Mouse (Mus musculus): Measurements from ENCODE around the gene Rhoc.

Gene Rhoc

DNA sequence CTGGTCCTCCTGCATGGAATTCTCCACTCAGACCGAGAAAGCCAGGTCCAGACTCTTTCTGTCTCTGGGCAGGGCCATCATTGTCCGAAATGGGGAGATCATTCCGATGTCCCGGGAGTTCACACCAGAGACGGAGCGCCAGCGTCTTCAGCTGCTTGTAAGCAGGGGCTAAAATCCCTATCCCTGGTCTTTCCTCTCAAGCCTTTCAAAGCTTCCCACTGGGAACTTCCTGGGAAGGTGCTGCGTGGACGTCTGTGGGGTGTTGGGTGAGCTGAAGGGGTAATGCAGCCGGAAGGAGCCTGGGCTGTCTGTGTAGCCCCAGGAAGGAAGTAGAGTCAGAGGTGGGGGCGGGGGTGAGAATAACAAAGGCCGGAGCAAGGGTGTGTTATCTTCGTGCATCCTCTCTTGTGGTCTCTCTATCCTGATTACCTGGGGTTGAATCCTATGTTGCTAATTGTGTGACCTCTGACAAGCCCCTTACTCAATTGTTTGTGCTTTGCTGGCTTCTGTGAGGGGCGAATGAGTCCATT, 4.1 kb upstream of the Rhoc start:
- no peak for DNase-seq (ENCODE audit: extremely low spot score, low read depth, low spot score)

- no peak for DNase-seq (ENCODE audit: extremely low spot score, low read depth, low spot score)
Measured at GRCm38 (mm10) chr3:104785284-104785683, 2.9 kb upstream of the Rhoc start.

DNA sequence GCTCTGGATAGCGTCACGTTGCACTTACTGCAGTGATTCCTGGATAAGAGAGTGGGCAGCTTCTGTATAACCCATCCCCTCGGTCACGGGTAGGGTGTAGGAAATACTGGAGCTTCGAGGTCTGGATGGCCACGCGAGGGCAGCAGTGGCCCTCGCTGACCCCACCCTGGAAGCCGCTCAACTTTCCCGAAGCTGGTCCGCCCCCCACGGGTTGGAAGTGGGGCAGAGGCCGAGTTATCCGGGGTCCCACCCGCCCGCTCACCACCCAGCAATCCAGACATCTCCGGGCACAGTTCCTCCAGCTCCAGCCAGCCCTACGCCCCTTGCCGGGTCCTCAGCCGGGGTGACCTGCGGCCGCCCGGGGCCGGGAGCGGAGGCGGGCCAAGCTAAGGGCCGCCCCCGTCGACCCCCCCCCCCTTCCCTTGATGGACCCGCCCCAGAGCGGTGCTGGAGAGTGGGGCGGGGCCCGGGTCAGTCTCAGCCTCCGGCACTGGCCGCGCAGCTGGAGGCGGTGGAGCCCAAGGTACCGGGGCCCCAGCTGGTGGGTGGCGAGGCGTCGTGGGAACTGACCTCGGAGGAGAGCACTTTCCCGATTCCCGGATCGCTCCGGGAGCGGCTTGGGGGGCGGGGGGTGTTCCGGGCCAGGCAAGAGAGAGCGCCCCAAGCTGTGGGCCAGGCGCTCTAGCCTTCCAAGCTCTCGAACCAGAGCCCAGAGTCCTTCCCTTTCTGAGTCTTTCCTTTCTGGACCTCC, 561 bp downstream of the Rhoc start:
- no peak for DNase-seq (ENCODE audit: extremely low spot score, low read depth, low spot score)

DNA sequence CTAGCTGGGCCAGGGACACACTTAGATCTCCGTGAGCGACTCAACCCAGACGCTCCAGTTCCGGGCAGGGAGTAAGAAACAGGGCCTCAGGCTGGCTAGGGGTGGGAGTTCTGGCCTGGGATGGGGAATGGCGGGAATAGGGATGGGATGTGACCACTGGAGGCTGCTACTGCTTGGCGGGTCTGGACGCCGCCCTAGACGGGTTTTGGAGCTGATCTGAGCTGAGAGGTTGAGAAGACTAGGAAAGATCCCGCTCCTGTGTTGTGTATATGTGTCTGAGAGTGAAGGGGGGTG, 1.1 kb downstream of the Rhoc start:
- no peak for DNase-seq (ENCODE audit: extremely low spot score, low read depth, low spot score)

DNA sequence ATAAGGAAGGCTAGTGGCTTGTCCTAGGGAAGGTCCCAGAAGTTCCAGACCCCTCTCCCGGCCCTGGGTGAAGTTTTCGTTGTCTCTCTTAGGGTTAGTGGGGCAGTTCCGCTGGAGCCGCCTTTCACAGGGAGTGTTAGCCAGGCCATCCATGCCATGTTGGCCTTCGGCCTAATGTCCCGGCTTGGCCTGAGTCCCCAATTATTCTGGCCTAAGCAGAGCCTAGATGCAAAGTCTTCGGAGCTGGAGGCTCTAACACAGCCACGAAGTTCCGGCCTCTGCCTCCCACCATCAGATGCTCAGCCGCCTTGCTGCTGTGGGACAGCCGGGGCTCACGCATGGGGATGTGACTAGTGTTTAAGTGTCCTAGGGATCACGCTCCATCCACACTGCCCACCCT, 1.6 kb downstream of the Rhoc start:
- no peak for DNase-seq (ENCODE audit: extremely low spot score, low read depth, low spot score)

- no peak for DNase-seq (ENCODE audit: extremely low spot score, low read depth, low spot score)
Measured at GRCm38 (mm10) chr3:104790401-104790937, 2.3 kb downstream of the Rhoc start.

- no peak for DNase-seq (ENCODE audit: extremely low spot score, low read depth, low spot score)
Measured at GRCm38 (mm10) chr3:104791017-104791416, 2.8 kb downstream of the Rhoc start.

DNA sequence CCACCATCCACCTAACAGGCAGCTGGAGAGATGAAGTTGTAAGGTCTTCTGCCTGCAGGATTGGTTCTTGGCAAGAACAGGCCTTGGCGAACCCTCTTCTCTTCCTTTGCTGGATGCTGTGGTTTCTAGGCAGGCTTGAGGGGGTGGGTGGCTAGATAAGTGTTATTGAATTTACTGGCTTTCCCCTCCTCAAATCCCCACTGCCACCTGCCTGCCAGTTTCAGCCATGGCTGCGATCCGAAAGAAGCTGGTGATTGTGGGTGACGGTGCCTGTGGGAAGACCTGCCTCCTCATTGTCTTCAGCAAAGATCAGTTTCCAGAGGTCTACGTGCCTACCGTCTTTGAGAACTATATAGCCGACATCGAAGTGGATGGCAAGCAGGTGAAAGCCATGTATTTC, 3.5 kb downstream of the Rhoc start:
- no peak for DNase-seq (ENCODE audit: extremely low spot score, low read depth, low spot score)

- DNase-seq (ENCODE audit: extremely low spot score, low read depth, low spot score) = no peak
Measured at GRCm38 (mm10) chr3:104792360-104793270, 4.4 kb downstream of the Rhoc start.

- no peak for DNase-seq (ENCODE audit: extremely low spot score, low read depth, low spot score)
Measured at GRCm38 (mm10) chr3:104793871-104794828, 6.0 kb downstream of the Rhoc start.

DNA sequence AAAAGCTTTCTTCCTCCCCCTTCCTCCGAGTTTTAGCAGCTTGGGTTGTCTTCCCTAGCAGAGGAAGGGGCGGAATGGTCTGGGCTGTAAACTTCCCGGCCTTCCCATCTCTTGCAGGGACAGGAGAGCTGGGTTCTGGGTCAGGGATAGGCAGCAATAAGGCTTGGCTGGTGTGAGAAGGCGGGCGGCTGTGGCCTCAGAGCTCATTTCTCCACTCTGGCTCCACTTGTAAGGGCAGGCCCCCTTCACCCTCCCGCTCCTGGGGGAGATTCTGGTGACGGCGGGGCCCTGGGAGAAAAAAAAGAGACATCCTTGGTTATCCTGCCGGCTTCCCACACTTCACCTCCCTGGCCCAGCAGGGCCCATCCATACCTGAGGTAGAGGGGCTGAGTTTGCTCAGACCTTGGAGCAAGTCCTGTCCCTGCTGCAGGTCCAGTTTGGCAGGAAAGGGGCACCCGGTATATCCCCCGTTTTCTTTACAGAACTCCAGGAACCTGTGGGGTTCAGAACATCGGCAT, 6.8 kb downstream of the Rhoc start:
- no peak for DNase-seq (ENCODE audit: extremely low spot score, low read depth, low spot score)

GRCm38 (mm10) chr3:104795661-104796340, 7.6 kb downstream of the Rhoc start:
- no peak for DNase-seq (ENCODE audit: extremely low spot score, low read depth, low spot score)

DNA sequence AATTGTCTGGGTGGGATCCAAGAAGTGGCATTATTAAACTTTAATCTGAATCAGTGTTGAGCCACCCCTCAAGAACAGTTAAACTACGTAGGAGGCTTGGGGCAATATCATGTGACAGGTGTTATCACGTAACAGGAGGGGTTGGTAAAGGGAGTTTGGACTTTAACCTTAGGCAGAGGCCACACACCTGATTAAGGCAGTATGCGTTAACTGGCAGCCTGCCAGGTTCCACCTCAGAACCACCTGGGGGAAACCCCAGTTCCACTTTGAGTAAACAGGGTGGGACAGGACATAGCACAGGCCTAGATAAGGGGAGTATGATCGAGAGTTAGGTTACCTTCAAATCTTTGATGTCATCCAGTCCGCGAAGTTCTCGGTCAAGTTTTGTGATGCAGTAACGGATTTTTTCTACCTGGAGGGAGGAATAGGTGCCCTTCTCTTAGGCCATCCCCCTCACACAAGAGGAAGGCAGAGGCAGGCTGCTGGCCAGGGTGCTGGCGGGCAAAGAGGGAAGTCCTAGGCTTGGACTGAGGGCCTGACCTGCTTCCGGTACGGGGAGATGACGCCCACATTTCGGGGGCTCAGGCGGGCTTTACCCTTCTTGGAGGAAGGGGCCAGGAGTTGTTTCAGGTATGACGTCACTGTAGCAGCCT, 8.4 kb downstream of the Rhoc start:
- DNase-seq (ENCODE audit: extremely low spot score, low read depth, low spot score) = no peak

- DNase-seq (ENCODE audit: extremely low spot score, low read depth, low spot score) = no peak
Measured at GRCm38 (mm10) chr3:104800681-104801080, 12.5 kb downstream of the Rhoc start.

DNA sequence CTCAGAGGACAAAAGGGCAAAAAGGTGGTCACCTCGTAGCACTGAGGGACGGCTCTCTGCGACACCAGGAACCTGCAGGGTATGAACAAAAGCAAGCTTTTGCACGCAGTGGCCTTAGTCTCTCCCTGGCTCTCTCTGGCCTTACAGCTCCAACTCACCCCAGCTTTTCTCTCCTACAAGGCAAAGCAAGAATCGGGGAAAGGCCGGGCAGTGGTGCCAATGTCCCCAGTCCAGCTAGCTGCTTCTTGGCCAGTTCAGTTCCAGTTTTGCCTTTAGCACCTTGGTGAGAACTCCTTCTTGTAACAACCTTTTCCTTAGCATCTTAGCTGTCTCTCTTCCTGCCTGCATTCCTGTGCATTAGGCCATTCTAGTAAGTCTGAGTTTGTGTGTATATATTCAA, 13.3 kb downstream of the Rhoc start:
- DNase-seq (ENCODE audit: extremely low spot score, low read depth, low spot score) = no peak

DNA sequence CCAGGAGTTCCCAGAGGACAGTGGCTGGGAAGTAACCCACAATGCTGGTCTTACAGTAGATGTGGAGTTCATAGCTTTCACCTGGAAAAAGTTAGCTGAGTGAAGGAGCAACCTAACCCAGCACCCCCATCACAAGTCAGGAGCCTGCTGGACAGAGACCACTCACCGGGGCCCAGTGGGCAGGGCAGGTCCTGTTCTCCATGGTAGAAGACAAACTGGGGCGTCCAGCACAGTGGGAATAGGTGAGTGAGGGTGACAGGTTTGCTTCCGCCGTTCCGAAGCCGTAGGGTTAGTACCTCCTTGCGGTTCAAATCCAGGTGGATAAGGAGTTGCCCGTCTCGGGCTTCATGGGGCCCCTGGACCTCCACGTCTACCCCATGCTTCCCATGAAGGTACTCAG, 16.1 kb downstream of the Rhoc start:
- no peak for DNase-seq (ENCODE audit: extremely low spot score, low read depth, low spot score)

DNA sequence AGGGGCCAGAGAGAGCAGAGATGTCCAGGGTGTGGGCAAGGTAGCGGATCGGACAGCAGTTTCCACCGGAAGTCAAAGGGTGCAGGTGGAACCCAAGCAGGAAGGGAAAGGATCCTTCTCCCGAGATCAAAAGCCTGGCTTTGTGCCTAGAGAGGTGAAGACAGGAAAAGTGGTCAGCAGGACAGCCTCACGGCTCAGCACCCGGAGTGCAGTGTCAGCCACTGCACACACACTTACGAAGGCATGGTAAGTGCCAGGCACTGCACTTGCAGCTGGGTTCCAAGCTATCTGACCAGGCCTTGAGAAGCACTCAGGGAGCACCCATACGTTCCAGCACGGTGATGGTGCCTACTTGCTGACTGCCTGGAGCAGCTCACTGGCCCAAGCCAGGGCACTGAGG, 17.4 kb downstream of the Rhoc start:
- no peak for DNase-seq (ENCODE audit: extremely low spot score, low read depth, low spot score)

GRCm38 (mm10) chr3:104811752-104812151, 23.6 kb downstream of the Rhoc start:
- DNase-seq (ENCODE audit: extremely low spot score, low read depth, low spot score) = no peak

DNA sequence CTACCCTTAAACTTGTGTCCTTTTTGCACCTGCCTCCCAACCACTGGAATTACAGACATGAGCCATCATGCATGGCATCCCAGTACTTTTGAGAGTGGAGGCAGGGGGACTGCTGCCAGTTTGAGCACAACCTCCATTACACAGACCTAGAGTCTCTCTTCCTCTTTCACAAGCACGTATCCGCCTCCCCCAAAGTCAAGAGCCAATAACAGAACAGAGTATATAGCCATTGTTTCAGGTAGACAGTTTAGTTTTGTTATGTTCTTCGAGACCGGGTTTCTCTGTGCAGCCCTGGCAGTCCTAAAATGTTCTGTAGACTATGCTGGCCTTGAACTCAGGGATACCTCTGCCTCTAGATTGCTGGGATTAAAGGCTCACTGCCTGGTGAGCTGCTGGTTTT, 24.1 kb downstream of the Rhoc start:
- no peak for DNase-seq (ENCODE audit: extremely low spot score, low read depth, low spot score)
